8 mouse cellular contexts compared by ENCODE assay signal in genomic region chr3:126997391-126998007, GRCm38 (mm10).
DNase-seq lines count a peak whose midpoint lies in the region; ATAC-seq and TF ChIP-seq lines count a peak whose summit lies in the region.

No protein-coding gene starts in this region.

- no peak for DNase-seq in heart, postnatal 25 days (ENCODE audit: low spot score)
- DNase-seq in brain, embryonic 14.5 days (ENCODE audit: low read depth), result peak; percentile 73
- DNase-seq in hindbrain, embryonic 10.5 days (ENCODE audit: low spot score), result peak; percentile 52
- DNase-seq in thymus, postnatal 25 days, result no peak
- DNase-seq in kidney, adult 8-10 months, result no peak

- H3K36me3 ChIP-seq in heart, embryonic 13.5 days, result no peaks in the 10 kb centered on the region
- no peaks in the 10 kb centered on the region for H3K36me3 ChIP-seq in hindbrain, embryonic 10.5 days
- peaks cover under 1% of the 10 kb centered on the region; the same call in 1 of the 2 replicates for H3K36me3 ChIP-seq in midbrain, embryonic 12.5 days

- TF ChIP-seq POLR2A in brain, embryonic 14.5 days (IDR thresholded peaks at IDR 0.05; ENCODE audit: borderline replicate concordance, extremely low read depth, insufficient read depth, insufficient read length, poor library complexity, severe bottlenecking), result no peak

- 19% methylated on average over 17 of the region's 17 CpGs for WGBS in heart, embryonic 13.5 days
- WGBS in hindbrain, embryonic 10.5 days, result 4% methylated on average over 17 of the region's 17 CpGs
- WGBS in midbrain, embryonic 12.5 days, result 2% methylated on average over 17 of the region's 17 CpGs

- intact Hi-C loops in heart, postnatal 25 days (cut with DNase I), result no loop called here

- H3K4me2 ChIP-seq in heart, embryonic 13.5 days, result peak overlapping the region; percentile 64
- peak overlapping the region; percentile 52 for H3K4me2 ChIP-seq in midbrain, embryonic 12.5 days (replicated peaks)

- no peak for ATAC-seq in heart, embryonic 13.5 days (ENCODE audit: extremely low read depth, insufficient number of reproducible peaks, low FRiP score, low TSS enrichment)
- peak; percentile 14 for ATAC-seq in midbrain, embryonic 12.5 days (ENCODE audit: low FRiP score, low read depth)
- ATAC-seq in erythroid progenitor cell, adult 5-6 weeks (replicated peaks; ENCODE audit: low FRiP score, poor library complexity, severe bottlenecking), result no peak

- H3K9me3 ChIP-seq in heart, embryonic 13.5 days, result no peaks in the 10 kb centered on the region
- no peaks in the 10 kb centered on the region for H3K9me3 ChIP-seq in hindbrain, embryonic 10.5 days
- H3K9me3 ChIP-seq in midbrain, embryonic 12.5 days, result no peaks in the 10 kb centered on the region

- H3K9ac ChIP-seq in heart, embryonic 13.5 days, result peak overlapping the region; percentile 44; the same call in 1 of the 2 replicates
- H3K9ac ChIP-seq in midbrain, embryonic 12.5 days (replicated peaks), result peak overlapping the region; percentile 46

- peak overlapping the region; percentile 36 for H3K4me3 ChIP-seq in heart, embryonic 13.5 days
- peak overlapping the region; percentile 44 for H3K4me3 ChIP-seq in hindbrain, embryonic 10.5 days
- H3K4me3 ChIP-seq in midbrain, embryonic 12.5 days, result peak overlapping the region; percentile 29

- no peaks in the 10 kb centered on the region for H3K27me3 ChIP-seq in heart, embryonic 13.5 days (replicated peaks)
- H3K27me3 ChIP-seq in hindbrain, embryonic 10.5 days (ENCODE audit: insufficient read depth, poor library complexity, severe bottlenecking), result no peaks in the 10 kb centered on the region
- no peaks in the 10 kb centered on the region for H3K27me3 ChIP-seq in midbrain, embryonic 12.5 days

- no peak overlapping the region for H3K27ac ChIP-seq in heart, embryonic 13.5 days (replicated peaks)
- H3K27ac ChIP-seq in hindbrain, embryonic 10.5 days, result peak overlapping the region; percentile 90
- H3K27ac ChIP-seq in midbrain, embryonic 12.5 days (replicated peaks), result peak overlapping the region; percentile 89

- peak; percentile 50; the same call in 1 of the 2 replicates for TF ChIP-seq CTCF in brain, embryonic 14.5 days (IDR thresholded peaks at IDR 0.05; ENCODE audit: borderline replicate concordance, extremely low read depth, insufficient read depth, insufficient read length)

- H3K4me1 ChIP-seq in heart, embryonic 13.5 days, result peaks cover 15% of the 10 kb centered on the region
- H3K4me1 ChIP-seq in hindbrain, embryonic 10.5 days (replicated peaks), result peaks cover 62% of the 10 kb centered on the region
- H3K4me1 ChIP-seq in midbrain, embryonic 12.5 days, result peaks cover 48% of the 10 kb centered on the region

Comparison
In these comparisons a context has a peak if more than half of its experiments do, and no peak if none do; other contexts are left out.
1. DNase-seq: peak in brain, embryonic 14.5 days (single experiment) and hindbrain, embryonic 10.5 days (single experiment); none in heart, postnatal 25 days (single experiment), thymus, postnatal 25 days (single experiment) and kidney, adult 8-10 months (0 of 2).
2. Peak in every context shown above with its lines, with median percentiles within 50 percentile points of each other: H3K4me3 ChIP-seq.